Mouse (Mus musculus): Measurements from ENCODE around the gene Nfix. TPM values are rescaled to one million over a fixed set of nuclear protein-coding genes. Genes with fewer than 3 reads are reported as not detected.
"Not testable (repeated sequence)": the region's sequence is repeated elsewhere in the genome, so short reads cannot be mapped to it uniquely, and the experiment has no call there.

Nfix gene
- polyA plus RNA-seq, 1 experiment = 18.2 TPM

GRCm38 (mm10) chr8:84687003-84687704 is 113.0 kb downstream of the Nfix start:
- WGBS = 1% methylated on average over 59 of the region's 62 CpGs
- TF ChIP-seq CTCF (IDR thresholded peaks at IDR 0.05; ENCODE audit: borderline replicate concordance, control insufficient read depth, extremely low read depth, insufficient read depth, low read length, poor library complexity) = no peak
- no peak for TF ChIP-seq POLR2A (IDR thresholded peaks at IDR 0.05; ENCODE audit: control insufficient read depth, extremely low read depth, insufficient read depth, low read length, poor library complexity)
- Histone ChIP-seq H3K27me3 (ENCODE audit: control insufficient read depth, insufficient read depth, low read length) (no peaks in the 10 kb centered on the region), H3K27ac (ENCODE audit: control insufficient read depth, insufficient read depth, low read length) (peak overlapping the region; percentile 2; the same call in 1 of the 2 replicates), H3K36me3 (ENCODE audit: control insufficient read depth, insufficient read depth, low read length) (no peaks in the 10 kb centered on the region), H3K4me3 (ENCODE audit: control insufficient read depth, insufficient read depth, low read length) (peak overlapping the region; percentile 97), H3K4me1 (replicated peaks; ENCODE audit: control insufficient read depth, insufficient read depth, low read length) (peaks cover 16% of the 10 kb centered on the region)
- peak; percentile 41 for DNase-seq

GRCm38 (mm10) chr8:84686191-84687002 is 113.7 kb downstream of the Nfix start, which contains the start of gene Trmt1:
Gene Trmt1, plus strand, starts transcription at chr8:84686307.
- Histone ChIP-seq H3K27me3 (ENCODE audit: control insufficient read depth, insufficient read depth, low read length) (no peaks in the 10 kb centered on the region), H3K4me3 (ENCODE audit: control insufficient read depth, insufficient read depth, low read length) (peak within 1 kb of the TSS; percentile 52), H3K36me3 (ENCODE audit: control insufficient read depth, insufficient read depth, low read length) (no peaks in the 10 kb centered on the region), H3K4me1 (replicated peaks; ENCODE audit: control insufficient read depth, insufficient read depth, low read length) (peaks cover 16% of the 10 kb centered on the region), H3K27ac (ENCODE audit: control insufficient read depth, insufficient read depth, low read length) (peak within 1 kb of the TSS; percentile 35; the same call in 1 of the 2 replicates)
- TF ChIP-seq POLR2A (IDR thresholded peaks at IDR 0.05; ENCODE audit: control insufficient read depth, extremely low read depth, insufficient read depth, low read length, poor library complexity) = no peak
- TF ChIP-seq CTCF (IDR thresholded peaks at IDR 0.05; ENCODE audit: borderline replicate concordance, control insufficient read depth, extremely low read depth, insufficient read depth, low read length, poor library complexity) = no peak
- 3% methylated on average over 20 of the region's 20 CpGs for WGBS
- DNase-seq = peak; percentile 44

GRCm38 (mm10) chr8:84684537-84684936 is 115.6 kb downstream of the Nfix start:
- Histone ChIP-seq H3K27me3 (ENCODE audit: control insufficient read depth, insufficient read depth, low read length) (no peaks in the 10 kb centered on the region), H3K4me3 (ENCODE audit: control insufficient read depth, insufficient read depth, low read length) (no peak overlapping the region), H3K4me1 (replicated peaks; ENCODE audit: control insufficient read depth, insufficient read depth, low read length) (peaks cover 13% of the 10 kb centered on the region), H3K27ac (ENCODE audit: control insufficient read depth, insufficient read depth, low read length) (no peak overlapping the region), H3K36me3 (ENCODE audit: control insufficient read depth, insufficient read depth, low read length) (no peaks in the 10 kb centered on the region)
- DNase-seq = no peak
- 68% methylated on average over 3 of the region's 3 CpGs for WGBS
- TF ChIP-seq POLR2A (IDR thresholded peaks at IDR 0.05; ENCODE audit: control insufficient read depth, extremely low read depth, insufficient read depth, low read length, poor library complexity) (no peak), CTCF (IDR thresholded peaks at IDR 0.05; ENCODE audit: borderline replicate concordance, control insufficient read depth, extremely low read depth, insufficient read depth, low read length, poor library complexity) (no peak)

GRCm38 (mm10) chr8:84682257-84682656 is 117.9 kb downstream of the Nfix start:
- TF ChIP-seq POLR2A (IDR thresholded peaks at IDR 0.05; ENCODE audit: control insufficient read depth, extremely low read depth, insufficient read depth, low read length, poor library complexity) (no peak), CTCF (IDR thresholded peaks at IDR 0.05; ENCODE audit: borderline replicate concordance, control insufficient read depth, extremely low read depth, insufficient read depth, low read length, poor library complexity) (no peak)
- DNase-seq = no peak
- Histone ChIP-seq H3K4me1 (replicated peaks; ENCODE audit: control insufficient read depth, insufficient read depth, low read length) (peaks cover 12% of the 10 kb centered on the region), H3K27me3 (ENCODE audit: control insufficient read depth, insufficient read depth, low read length) (no peaks in the 10 kb centered on the region), H3K36me3 (ENCODE audit: control insufficient read depth, insufficient read depth, low read length) (no peaks in the 10 kb centered on the region), H3K4me3 (ENCODE audit: control insufficient read depth, insufficient read depth, low read length) (no peak overlapping the region), H3K27ac (ENCODE audit: control insufficient read depth, insufficient read depth, low read length) (no peak overlapping the region)
- WGBS = 26% methylated on average over 2 of the region's 2 CpGs

GRCm38 (mm10) chr8:84681476-84681875 is 118.7 kb downstream of the Nfix start:
- no peaks in the 10 kb centered on the region for H3K36me3 ChIP-seq (ENCODE audit: control insufficient read depth, insufficient read depth, low read length)
- TF ChIP-seq CTCF (IDR thresholded peaks at IDR 0.05; ENCODE audit: borderline replicate concordance, control insufficient read depth, extremely low read depth, insufficient read depth, low read length, poor library complexity) (no peak), POLR2A (IDR thresholded peaks at IDR 0.05; ENCODE audit: control insufficient read depth, extremely low read depth, insufficient read depth, low read length, poor library complexity) (no peak)
- WGBS = 94% methylated on average over 2 of the region's 2 CpGs

GRCm38 (mm10) chr8:84677305-84677704 is 122.8 kb downstream of the Nfix start:
- Histone ChIP-seq H3K27ac (ENCODE audit: control insufficient read depth, insufficient read depth, low read length) (no peak overlapping the region), H3K4me3 (ENCODE audit: control insufficient read depth, insufficient read depth, low read length) (no peak overlapping the region), H3K27me3 (ENCODE audit: control insufficient read depth, insufficient read depth, low read length) (no peaks in the 10 kb centered on the region), H3K36me3 (ENCODE audit: control insufficient read depth, insufficient read depth, low read length) (peaks cover 31% of the 10 kb centered on the region), H3K4me1 (replicated peaks; ENCODE audit: control insufficient read depth, insufficient read depth, low read length) (no peaks in the 10 kb centered on the region)
- WGBS = 96% methylated on average over 5 of the region's 5 CpGs
- no peak for DNase-seq
- TF ChIP-seq POLR2A (IDR thresholded peaks at IDR 0.05; ENCODE audit: control insufficient read depth, extremely low read depth, insufficient read depth, low read length, poor library complexity) = no peak
- no peak for TF ChIP-seq CTCF (IDR thresholded peaks at IDR 0.05; ENCODE audit: borderline replicate concordance, control insufficient read depth, extremely low read depth, insufficient read depth, low read length, poor library complexity)

More at GRCm38 (mm10) chr8:84681476-84681875, 118.7 kb downstream of the Nfix start:
- Histone ChIP-seq H3K4me1 (replicated peaks; ENCODE audit: control insufficient read depth, insufficient read depth, low read length) (peaks cover 8% of the 10 kb centered on the region), H3K27me3 (ENCODE audit: control insufficient read depth, insufficient read depth, low read length) (no peaks in the 10 kb centered on the region), H3K4me3 (ENCODE audit: control insufficient read depth, insufficient read depth, low read length) (no peak overlapping the region), H3K27ac (ENCODE audit: control insufficient read depth, insufficient read depth, low read length) (no peak overlapping the region)
- DNase-seq = no peak

- H3K4me3 ChIP-seq (ENCODE audit: control insufficient read depth, insufficient read depth, low read length); DNase-seq; H3K27ac ChIP-seq (ENCODE audit: control insufficient read depth, insufficient read depth, low read length); H3K4me1 ChIP-seq (replicated peaks; ENCODE audit: control insufficient read depth, insufficient read depth, low read length); H3K27me3 ChIP-seq (ENCODE audit: control insufficient read depth, insufficient read depth, low read length): not testable (repeated sequence)
- WGBS = 94% methylated on average over 5 of the region's 5 CpGs
- peaks cover 22% of the 10 kb centered on the region for H3K36me3 ChIP-seq (ENCODE audit: control insufficient read depth, insufficient read depth, low read length)
Observed at GRCm38 (mm10) chr8:84670295-84671006, 129.7 kb downstream of the Nfix start.

Data from thymus, adult 2 months (tissue).